Mouse (Mus musculus) heart, embryonic 16.5 days (tissue): ENCODE results near the gene Iqcg. TPM values are rescaled to one million over a fixed set of nuclear protein-coding genes. Genes with fewer than 3 reads are reported as not detected.
A peak's percentile ranks its signal among the peaks of the same experiment; 100 is the strongest.

Experiments used
- ATAC-seq: fragments of 200-750 bp; cut with Nextera tagmentation; replicated peaks from 2 replicates; pipeline ENCODE4 v1.8.0; 2017; ENCODE audit warnings: moderate number of reproducible peaks; ENCODE audit not compliant: insufficient read depth, low FRiP score; ENCODE audit errors: extremely low read depth
- H3K27ac ChIP-seq: fragments of 300-500 bp; sonication (generic); 2 replicates; pipeline ENCODE4 v1.5.1; 2014; ENCODE audit warnings: mild to moderate bottlenecking, low read length, control low read depth, moderate library complexity
- H3K27me3 ChIP-seq: fragments of 300-500 bp; sonication (generic); 2 replicates; pipeline ENCODE4 v1.6.1; 2014; ENCODE audit warnings: low read length, mixed read lengths; ENCODE audit not compliant: control insufficient read depth, insufficient read depth
- H3K36me3 ChIP-seq: fragments of 300-500 bp; sonication (generic); 2 replicates; pipeline ENCODE4 v1.6.1; 2014; ENCODE audit not compliant: control insufficient read depth, insufficient read depth
- H3K4me1 ChIP-seq: fragments of 300-500 bp; sonication (generic); 2 replicates; pipeline ENCODE4 v1.6.1; 2014; ENCODE audit warnings: low read length, mixed read lengths; ENCODE audit not compliant: control insufficient read depth, insufficient read depth
- H3K4me2 ChIP-seq: fragments of 300-500 bp; sonication (generic); 2 replicates; pipeline ENCODE4 v1.6.1; 2014; ENCODE audit warnings: low read depth, mild to moderate bottlenecking, control low read depth, low read length
- H3K4me3 ChIP-seq: fragments of 300-500 bp; sonication (generic); 2 replicates; pipeline ENCODE4 v1.5.1; 2014; ENCODE audit warnings: mild to moderate bottlenecking, control low read depth, low read length
- H3K9ac ChIP-seq: fragments of 300-500 bp; sonication (generic); 2 replicates; pipeline ENCODE4 v1.6.1; 2014; ENCODE audit warnings: low read length, control low read depth
- H3K9me3 ChIP-seq: fragments of 300-500 bp; sonication (generic); replicated peaks from 2 replicates; pipeline ENCODE4 v1.6.1; 2016; ENCODE audit warnings: low read length; ENCODE audit not compliant: control insufficient read depth
- WGBS: fragments of 180-500 bp; shearing (Covaris S2); extraction: QIAGEN DNeasy Blood & Tissue Kit; methylation state at CpG from one replicate; pipeline ENCODE4 v1.1.7; 2014; 5-methylcytosine and 5-hydroxymethylcytosine counted together
- polyA plus RNA-seq: library from polyadenylated mRNA; unstranded; fragments of >200 nt; fragmentation: Nextera tagmentation; extraction: Ambion mirVana; gene quantifications from 2 replicates; pipeline ENCODE4 v1.2.1, GENCODE M21; 2015

Iqcg gene
- polyA plus RNA-seq, 1 experiment from 2014 or later, result 2.9 TPM

GRCm38 (mm10) chr16:33042682-33043081 lies 13.3 kb downstream of the Iqcg start:
- Histone ChIP-seq H3K36me3 (no peaks in the 10 kb centered on the region), H3K27me3 (no peaks in the 10 kb centered on the region), H3K4me2 (no peak overlapping the region), H3K4me1 (no peaks in the 10 kb centered on the region), H3K9ac (no peak overlapping the region), H3K9me3 (no peaks in the 10 kb centered on the region), H3K27ac (no peak overlapping the region), H3K4me3 (no peak overlapping the region)
- WGBS, result 75% methylated on average over 1 of the region's 1 CpGs
- ATAC-seq, result no peak

- Histone ChIP-seq H3K27ac (no peak overlapping the region), H3K4me3 (no peak overlapping the region), H3K36me3 (no peaks in the 10 kb centered on the region), H3K9me3 (no peaks in the 10 kb centered on the region), H3K4me2 (no peak overlapping the region), H3K4me1 (no peaks in the 10 kb centered on the region), H3K9ac (no peak overlapping the region), H3K27me3 (no peaks in the 10 kb centered on the region)
- ATAC-seq, result no peak
- WGBS, result 75% methylated on average over 4 of the region's 4 CpGs
These were observed 20.0 kb downstream of the Iqcg start for GRCm38 (mm10) chr16:33036006-33036405.

- no peak for ATAC-seq
- Histone ChIP-seq H3K36me3 (no peaks in the 10 kb centered on the region), H3K27me3 (no peaks in the 10 kb centered on the region), H3K27ac (no peak overlapping the region), H3K9ac (no peak overlapping the region), H3K4me1 (no peaks in the 10 kb centered on the region), H3K4me3 (no peak overlapping the region), H3K9me3 (no peaks in the 10 kb centered on the region), H3K4me2 (no peak overlapping the region)
- 71% methylated on average over 7 of the region's 7 CpGs for WGBS
These were observed 29.7 kb downstream of the Iqcg start for GRCm38 (mm10) chr16:33026357-33026756.

- no peaks in the 10 kb centered on the region for H3K9me3 ChIP-seq
- no peaks in the 10 kb centered on the region for H3K27me3 ChIP-seq
- 61% methylated on average over 8 of the region's 8 CpGs for WGBS
- H3K4me2 ChIP-seq, result no peak overlapping the region
- no peak for ATAC-seq
- no peak overlapping the region for H3K4me3 ChIP-seq
- H3K4me1 ChIP-seq, result no peaks in the 10 kb centered on the region
- H3K27ac ChIP-seq, result no peak overlapping the region
- no peak overlapping the region for H3K9ac ChIP-seq
- H3K36me3 ChIP-seq, result no peaks in the 10 kb centered on the region
These were observed 31.4 kb downstream of the Iqcg start for GRCm38 (mm10) chr16:33024456-33025104.

GRCm38 (mm10) chr16:33023750-33024149 lies 32.3 kb downstream of the Iqcg start:
- Histone ChIP-seq H3K4me2 (no peak overlapping the region), H3K9me3 (no peaks in the 10 kb centered on the region), H3K27me3 (no peaks in the 10 kb centered on the region), H3K27ac (no peak overlapping the region), H3K9ac (no peak overlapping the region), H3K4me3 (no peak overlapping the region), H3K4me1 (no peaks in the 10 kb centered on the region), H3K36me3 (no peaks in the 10 kb centered on the region)
- 3% methylated on average over 4 of the region's 4 CpGs for WGBS
- ATAC-seq, result peak; percentile 79

GRCm38 (mm10) chr16:33021381-33021780 lies 34.6 kb downstream of the Iqcg start:
- H3K27ac ChIP-seq, result no peak overlapping the region
- H3K27me3 ChIP-seq, result no peaks in the 10 kb centered on the region
- no peak overlapping the region for H3K9ac ChIP-seq
- ATAC-seq, result no peak
- no peak overlapping the region for H3K4me3 ChIP-seq
- H3K9me3 ChIP-seq, result no peaks in the 10 kb centered on the region
- WGBS, result 51% methylated on average over 3 of the region's 3 CpGs
- no peaks in the 10 kb centered on the region for H3K4me1 ChIP-seq
- H3K4me2 ChIP-seq, result no peak overlapping the region
- 0 out of 2 replicates have a peak, but pooled peaks cover 2% of the 10 kb centered on the region for H3K36me3 ChIP-seq

GRCm38 (mm10) chr16:33019117-33019770 lies 36.8 kb downstream of the Iqcg start:
- ATAC-seq, result no peak
- no peaks in the 10 kb centered on the region for H3K4me1 ChIP-seq
- H3K36me3 ChIP-seq, result peaks cover 6% of the 10 kb centered on the region; the same call in 1 of the 2 replicates
- no peak overlapping the region for H3K4me2 ChIP-seq
- 74% methylated on average over 21 of the region's 21 CpGs for WGBS
- H3K27me3 ChIP-seq, result no peaks in the 10 kb centered on the region
- H3K4me3 ChIP-seq, result no peak overlapping the region
- H3K27ac ChIP-seq, result no peak overlapping the region
- no peak overlapping the region for H3K9ac ChIP-seq
- no peaks in the 10 kb centered on the region for H3K9me3 ChIP-seq

- no peaks in the 10 kb centered on the region for H3K4me1 ChIP-seq
- H3K9ac ChIP-seq, result no peak overlapping the region
- no peak for ATAC-seq
- 78% methylated on average over 5 of the region's 5 CpGs for WGBS
- no peak overlapping the region for H3K4me3 ChIP-seq
- H3K9me3 ChIP-seq, result no peaks in the 10 kb centered on the region
- H3K27me3 ChIP-seq, result no peaks in the 10 kb centered on the region
- H3K4me2 ChIP-seq, result no peak overlapping the region
- H3K36me3 ChIP-seq, result peaks cover 19% of the 10 kb centered on the region
- H3K27ac ChIP-seq, result no peak overlapping the region
These were observed 38.2 kb downstream of the Iqcg start for GRCm38 (mm10) chr16:33017677-33018349.

GRCm38 (mm10) chr16:33015986-33016385 lies 40.0 kb downstream of the Iqcg start:
- no peak overlapping the region for H3K9ac ChIP-seq
- WGBS, result 62% methylated on average over 2 of the region's 2 CpGs
- no peak overlapping the region for H3K4me2 ChIP-seq
- H3K4me3 ChIP-seq, result no peak overlapping the region
- no peaks in the 10 kb centered on the region for H3K4me1 ChIP-seq
- ATAC-seq, result no peak
- H3K36me3 ChIP-seq, result peaks cover 25% of the 10 kb centered on the region
- H3K27ac ChIP-seq, result no peak overlapping the region
- no peaks in the 10 kb centered on the region for H3K27me3 ChIP-seq
- no peaks in the 10 kb centered on the region for H3K9me3 ChIP-seq
